Mouse (Mus musculus) regulatory T cell (primary cell): ENCODE measurements around the gene Marco.

Experiments
- in situ Hi-C: fragments of 300-600 bp; cut with MboI, MseI; formaldehyde crosslinking; loops from one replicate; pipeline ENCODE4 v1.15.1; 2025; ENCODE audit warnings: high pct_unique_total_duplicates

The Marco gene

GRCm38 (mm10) chr1:120504924-120505323 is at the start of gene Marco:
Gene Marco, minus strand, starts transcription at chr1:120505024.
- in situ Hi-C loops: no loop called here

GRCm38 (mm10) chr1:120539506-120540029 is 34.7 kb upstream of the Marco start:
- in situ Hi-C loops: loop anchor here (25.0 kb wide), 1 partner anchor 352 kb away; no protein-coding TSS in a partner anchor

- in situ Hi-C loops: loop anchor here (25.0 kb wide), 1 partner anchor 350 kb away; no protein-coding TSS in a partner anchor
Measured at GRCm38 (mm10) chr1:120536998-120537397, 32.2 kb upstream of the Marco start.

GRCm38 (mm10) chr1:120535919-120536318 is 31.1 kb upstream of the Marco start:
- in situ Hi-C loops: loop anchor here (25.0 kb wide), 1 partner anchor 349 kb away; no protein-coding TSS in a partner anchor

GRCm38 (mm10) chr1:120532321-120532916 is 27.6 kb upstream of the Marco start:
- in situ Hi-C loops: loop anchor here (25.0 kb wide), 1 partner anchor 345 kb away; no protein-coding TSS in a partner anchor

GRCm38 (mm10) chr1:120531770-120532169 is 26.9 kb upstream of the Marco start:
- in situ Hi-C loops: loop anchor here (25.0 kb wide), 1 partner anchor 344 kb away; no protein-coding TSS in a partner anchor

- in situ Hi-C loops: loop anchor here (25.0 kb wide), 1 partner anchor 343 kb away; no protein-coding TSS in a partner anchor
Measured at GRCm38 (mm10) chr1:120529881-120530280, 25.1 kb upstream of the Marco start.

GRCm38 (mm10) chr1:120517618-120518017 is 12.8 kb upstream of the Marco start:
- in situ Hi-C loops: no loop called here

GRCm38 (mm10) chr1:120510311-120510710 is 5.5 kb upstream of the Marco start:
- in situ Hi-C loops: no loop called here

- in situ Hi-C loops: no loop called here
Measured at GRCm38 (mm10) chr1:120508976-120509375, 4.2 kb upstream of the Marco start.

GRCm38 (mm10) chr1:120504046-120504710 is 646 bp downstream of the Marco start:
- in situ Hi-C loops: no loop called here

- in situ Hi-C loops: no loop called here
Measured at GRCm38 (mm10) chr1:120501496-120501895, 3.3 kb downstream of the Marco start.

GRCm38 (mm10) chr1:120498036-120498435 is 6.8 kb downstream of the Marco start:
- in situ Hi-C loops: no loop called here

GRCm38 (mm10) chr1:120480937-120481336 is 23.9 kb downstream of the Marco start:
- in situ Hi-C loops: no loop called here

- in situ Hi-C loops: no loop called here
Measured at GRCm38 (mm10) chr1:120474825-120475224, 30.0 kb downstream of the Marco start.

GRCm38 (mm10) chr1:120468891-120469290 is 35.9 kb downstream of the Marco start:
- in situ Hi-C loops: loop anchor here (5.0 kb wide), 2 partner anchors 52 to 102 kb away; no protein-coding TSS in a partner anchor

GRCm38 (mm10) chr1:120467323-120467722 is 37.5 kb downstream of the Marco start:
- in situ Hi-C loops: loop anchor here (5.0 kb wide), 2 partner anchors 50 to 100 kb away; no protein-coding TSS in a partner anchor

- in situ Hi-C loops: loop anchor here (5.0 kb wide), 2 partner anchors 49 to 99 kb away; no protein-coding TSS in a partner anchor
Measured at GRCm38 (mm10) chr1:120466751-120467150, 38.1 kb downstream of the Marco start.

GRCm38 (mm10) chr1:120459032-120459431 is 45.8 kb downstream of the Marco start:
- in situ Hi-C loops: no loop called here

GRCm38 (mm10) chr1:120458524-120458923 is 46.3 kb downstream of the Marco start:
- in situ Hi-C loops: no loop called here

GRCm38 (mm10) chr1:120451486-120452270 is 53.1 kb downstream of the Marco start:
- in situ Hi-C loops: no loop called here

- in situ Hi-C loops: no loop called here
Measured at GRCm38 (mm10) chr1:120449662-120450061, 55.2 kb downstream of the Marco start.
